Mouse (Mus musculus) liver, postnatal 0 days (tissue): ENCODE measurements around the gene Mdh1b. TPM values are rescaled to one million over a fixed set of nuclear protein-coding genes. Genes with fewer than 3 reads are reported as not detected.

ENCODE experiments used
- ATAC-seq: fragments of 200-750 bp; cut with Nextera tagmentation; 2 replicates; pipeline ENCODE4 v1.8.0; 2017; ENCODE audit warnings: mild to moderate bottlenecking, moderate library complexity
- DNase-seq: peaks from one replicate; pipeline ENCODE4 v3.0.0-alpha.2; 2016
- H3K27ac ChIP-seq: fragments of 300-500 bp; sonication (generic); 2 replicates; pipeline ENCODE4 v1.5.1; 2014; ENCODE audit warnings: antibody characterized with exemption, moderate library complexity, mild to moderate bottlenecking, low read depth
- H3K27me3 ChIP-seq: fragments of 300-500 bp; sonication (generic); 2 replicates; pipeline ENCODE4 v1.6.1; 2014; ENCODE audit warnings: low read length, control low read depth, mixed read lengths; ENCODE audit not compliant: insufficient read depth
- H3K36me3 ChIP-seq: fragments of 300-500 bp; sonication (generic); replicated peaks from 2 replicates; pipeline ENCODE4 v1.6.1; 2014; ENCODE audit warnings: mild to moderate bottlenecking, control low read depth, low read length, moderate library complexity, mixed read lengths; ENCODE audit not compliant: insufficient read depth
- H3K4me1 ChIP-seq: fragments of 300-500 bp; sonication (generic); 2 replicates; pipeline ENCODE4 v1.6.1; 2014; ENCODE audit warnings: antibody characterized with exemption, mild to moderate bottlenecking, control low read depth; ENCODE audit not compliant: insufficient read depth
- H3K4me2 ChIP-seq: fragments of 300-500 bp; sonication (generic); 2 replicates; pipeline ENCODE4 v1.6.1; 2014; ENCODE audit warnings: low read depth, mild to moderate bottlenecking, low read length, moderate library complexity, mixed read lengths
- H3K4me3 ChIP-seq: fragments of 300-500 bp; sonication (generic); 2 replicates; pipeline ENCODE4 v1.5.1; 2014; ENCODE audit warnings: low read depth, low read length
- H3K9ac ChIP-seq: fragments of 300-500 bp; sonication (generic); replicated peaks from 2 replicates; pipeline ENCODE4 v1.6.1; 2014; ENCODE audit warnings: mild to moderate bottlenecking, moderate library complexity
- H3K9me3 ChIP-seq: fragments of 300-500 bp; sonication (generic); 2 replicates; pipeline ENCODE4 v1.6.1; 2016; ENCODE audit warnings: mild to moderate bottlenecking, control low read depth, low read length, mixed read lengths
- CTCF ChIP-seq: sonication (generic); IDR thresholded peaks from 2 replicates; pipeline ENCODE4 v1.5.1; 2016; ENCODE audit warnings: antibody characterized with exemption, low read depth
- EP300 ChIP-seq: IDR thresholded peaks from 2 replicates; pipeline ENCODE4 v1.6.1; 2016; ENCODE audit warnings: antibody characterized with exemption, low read depth, mild to moderate bottlenecking
- WGBS: fragments of 180-500 bp; shearing (Covaris S2); extraction: QIAGEN DNeasy Blood & Tissue Kit; methylation state at CpG from one replicate; pipeline ENCODE4 v1.1.7; 2014; ENCODE audit not compliant: insufficient replicate concordance; 5-methylcytosine and 5-hydroxymethylcytosine counted together
- polyA plus RNA-seq: library from polyadenylated mRNA; unstranded; fragments of >200 nt; fragmentation: Nextera tagmentation; extraction: Ambion mirVana; gene quantifications from 2 replicates; pipeline ENCODE4 v1.2.1, GENCODE M21; 2015

The Mdh1b gene
- polyA plus RNA-seq, 1 experiment from 2014 or later, result not detected

- WGBS, result 75% methylated on average over 7 of the region's 7 CpGs
- no peak overlapping the region for H3K4me2 ChIP-seq
- H3K36me3 ChIP-seq, result no peaks in the 10 kb centered on the region
- TF ChIP-seq CTCF (no peak), EP300 (no peak)
- no peaks in the 10 kb centered on the region for H3K4me1 ChIP-seq
- no peak overlapping the region for H3K9ac ChIP-seq
- no peak overlapping the region for H3K27ac ChIP-seq
- no peak for ATAC-seq
- no peak for DNase-seq
- H3K27me3 ChIP-seq, result no peaks in the 10 kb centered on the region
- no peaks in the 10 kb centered on the region for H3K9me3 ChIP-seq
- no peak overlapping the region for H3K4me3 ChIP-seq
Observed at GRCm38 (mm10) chr1:63764395-63764794, 34.3 kb upstream of the Mdh1b start.

GRCm38 (mm10) chr1:63763881-63764386 lies 33.8 kb upstream of the Mdh1b start:
- no peaks in the 10 kb centered on the region for H3K36me3 ChIP-seq
- DNase-seq (no peak), ATAC-seq (no peak)
- WGBS, result 53% methylated on average over 7 of the region's 7 CpGs
- no peaks in the 10 kb centered on the region for H3K9me3 ChIP-seq
- no peak overlapping the region for H3K4me2 ChIP-seq
- TF ChIP-seq EP300, result no peak
- H3K9ac ChIP-seq, result no peak overlapping the region
- no peak overlapping the region for H3K4me3 ChIP-seq
- no peaks in the 10 kb centered on the region for H3K4me1 ChIP-seq
- H3K27me3 ChIP-seq, result no peaks in the 10 kb centered on the region
- no peak overlapping the region for H3K27ac ChIP-seq

- H3K4me3 ChIP-seq, result no peak overlapping the region
- no peak overlapping the region for H3K4me2 ChIP-seq
- H3K9ac ChIP-seq, result no peak overlapping the region
- H3K4me1 ChIP-seq, result no peaks in the 10 kb centered on the region
- DNase-seq (no peak), ATAC-seq (no peak)
- WGBS, result 21% methylated on average over 3 of the region's 3 CpGs
- H3K36me3 ChIP-seq, result no peaks in the 10 kb centered on the region
- TF ChIP-seq CTCF (peak; percentile 44), EP300 (no peak)
- H3K27me3 ChIP-seq, result no peaks in the 10 kb centered on the region
- H3K27ac ChIP-seq, result no peak overlapping the region
- no peaks in the 10 kb centered on the region for H3K9me3 ChIP-seq
Observed at GRCm38 (mm10) chr1:63763212-63763694, 33.1 kb upstream of the Mdh1b start.

GRCm38 (mm10) chr1:63756005-63756404 lies 25.9 kb upstream of the Mdh1b start:
- H3K36me3 ChIP-seq, result peaks cover 16% of the 10 kb centered on the region
- no peak for DNase-seq
- H3K4me2 ChIP-seq, result no peak overlapping the region
- no peak overlapping the region for H3K9ac ChIP-seq
- no peak overlapping the region for H3K27ac ChIP-seq
- no peaks in the 10 kb centered on the region for H3K4me1 ChIP-seq
- WGBS, result 66% methylated on average over 2 of the region's 2 CpGs
- H3K27me3 ChIP-seq, result no peaks in the 10 kb centered on the region
- H3K9me3 ChIP-seq, result no peaks in the 10 kb centered on the region
- no peak for TF ChIP-seq CTCF
- TF ChIP-seq EP300, result no peak
- no peak for ATAC-seq
- no peak overlapping the region for H3K4me3 ChIP-seq

- Histone ChIP-seq H3K4me3 (peak overlapping the region; percentile 65), H3K27ac (no peak overlapping the region), H3K4me1 (peaks cover 7% of the 10 kb centered on the region; the same call in 1 of the 2 replicates), H3K9ac (no peak overlapping the region), H3K36me3 (no peaks in the 10 kb centered on the region), H3K9me3 (no peaks in the 10 kb centered on the region), H3K4me2 (peak overlapping the region; percentile 74), H3K27me3 (no peaks in the 10 kb centered on the region)
- no peak for DNase-seq
- TF ChIP-seq EP300 (no peak), CTCF (no peak)
- no peak for ATAC-seq
- WGBS, result 63% methylated on average over 8 of the region's 8 CpGs
Observed at GRCm38 (mm10) chr1:63729796-63730195, 322 bp downstream of the Mdh1b start.

- Histone ChIP-seq H3K4me3 (no peak overlapping the region), H3K27me3 (no peaks in the 10 kb centered on the region), H3K9me3 (no peaks in the 10 kb centered on the region), H3K27ac (no peak overlapping the region), H3K9ac (no peak overlapping the region), H3K4me1 (no peaks in the 10 kb centered on the region), H3K4me2 (no peak overlapping the region), H3K36me3 (no peaks in the 10 kb centered on the region)
- TF ChIP-seq CTCF, result no peak
- no peak for TF ChIP-seq EP300
- 74% methylated on average over 7 of the region's 7 CpGs for WGBS
- DNase-seq, result no peak
- no peak for ATAC-seq
Observed at GRCm38 (mm10) chr1:63720161-63720560, 10.0 kb downstream of the Mdh1b start.

GRCm38 (mm10) chr1:63708876-63709275 lies 21.2 kb downstream of the Mdh1b start:
- H3K27me3 ChIP-seq, result no peaks in the 10 kb centered on the region
- no peak overlapping the region for H3K4me3 ChIP-seq
- H3K4me1 ChIP-seq, result no peaks in the 10 kb centered on the region
- DNase-seq (no peak), ATAC-seq (no peak)
- no peak overlapping the region for H3K9ac ChIP-seq
- no peak overlapping the region for H3K27ac ChIP-seq
- no peak overlapping the region for H3K4me2 ChIP-seq
- 69% methylated on average over 3 of the region's 3 CpGs for WGBS
- H3K36me3 ChIP-seq, result no peaks in the 10 kb centered on the region
- no peaks in the 10 kb centered on the region for H3K9me3 ChIP-seq
- TF ChIP-seq EP300, result no peak
- TF ChIP-seq CTCF, result no peak
